Comparison of ENCODE assay signal across 10 mouse cellular contexts in genomic region chr9:40811860-40812259, GRCm38 (mm10). TPM values are rescaled to one million over a fixed set of nuclear protein-coding genes. Genes with fewer than 3 reads are reported as not detected.
DNase-seq lines count a peak whose midpoint lies in the region; ATAC-seq and TF ChIP-seq lines count a peak whose summit lies in the region.
"Had no signal": no experiment of that assay in that cellular context is flagged by ENCODE, and none has a peak within 500 bp of the region (broad histone marks: within the 10 kb centered on the region; RNA-seq: fewer than 3 reads in every experiment).

No protein-coding gene starts in this region.

- H3K36me3 ChIP-seq in kidney, embryonic 15.5 days: peaks cover 23% of the 10 kb centered on the region
- H3K36me3 ChIP-seq in CH12.LX (replicated peaks in 1 of 2; ENCODE audit: control insufficient read depth in 1 of 2, insufficient read depth in 1 of 2, low read length in 1 of 2): peaks cover 6 to 31% of the 10 kb centered on the region in 2 experiments
- H3K36me3 ChIP-seq in limb, embryonic 11.5 days (ENCODE audit: control insufficient read depth, insufficient read depth, low read length): peaks cover 1% of the 10 kb centered on the region; the same call in 1 of the 2 replicates

- peaks cover 16% of the 10 kb centered on the region for H3K4me1 ChIP-seq in kidney, embryonic 15.5 days
- peaks cover 0 to 14% of the 10 kb centered on the region in 2 experiments; a peak in 1 of 4 replicates for H3K4me1 ChIP-seq in CH12.LX (ENCODE audit: control insufficient read depth in 1 of 2, insufficient read depth in 2 of 2)
- H3K4me1 ChIP-seq in limb, embryonic 11.5 days (ENCODE audit: control insufficient read depth, insufficient read depth, low read length): peaks cover 4% of the 10 kb centered on the region; the same call in 1 of the 2 replicates

- in situ Hi-C loops in CH12.LX (cut with MboI; ENCODE audit: low pct_ligation_motif_present, low pct_unique_long_range_greater_than_20kb, low sequenced_read_pairs): loop anchor here (10.0 to 25.0 kb wide), 2 partner anchors 175 to 383 kb away; no protein-coding TSS in a partner anchor

- no peaks in the 10 kb centered on the region for H3K27me3 ChIP-seq in kidney, embryonic 15.5 days
- no peaks in the 10 kb centered on the region for H3K27me3 ChIP-seq in CH12.LX (replicated peaks)
- no peaks in the 10 kb centered on the region for H3K27me3 ChIP-seq in limb, embryonic 11.5 days (ENCODE audit: control insufficient read depth, insufficient read depth, low read length)
- H3K27me3 ChIP-seq: limb, embryonic 15.5 days had no signal

- H3K27ac ChIP-seq in kidney, embryonic 15.5 days: no peak overlapping the region
- no peak overlapping the region for H3K27ac ChIP-seq in CH12.LX (ENCODE audit: insufficient read depth, low read depth)
- no peak overlapping the region for H3K27ac ChIP-seq in limb, embryonic 11.5 days (replicated peaks; ENCODE audit: low read depth, low read length)
- H3K27ac ChIP-seq: forebrain, embryonic 10.5 days; limb, embryonic 15.5 days had no signal

- no peaks in the 10 kb centered on the region for H3K79me2 ChIP-seq in CH12.LX (replicated peaks; ENCODE audit: control insufficient read depth, extremely low read depth, insufficient read depth, poor library complexity, severe bottlenecking)

- no peak overlapping the region for H3K4me2 ChIP-seq in kidney, embryonic 15.5 days
- H3K4me2 ChIP-seq in CH12.LX (ENCODE audit: insufficient read depth, low read depth, poor library complexity, severe bottlenecking): no peak overlapping the region
- no peak overlapping the region for H3K4me2 ChIP-seq in limb, embryonic 11.5 days (ENCODE audit: low read depth, severe bottlenecking)
- H3K4me2 ChIP-seq: limb, embryonic 15.5 days had no signal

- DNase-seq in cerebellum, adult 11 months: peak; percentile 42
- DNase-seq in kidney, postnatal 4 days: peak; percentile 37 to 51
- peak; percentile 49 for DNase-seq in CH12.LX (ENCODE audit: extremely low read depth)
- DNase-seq in limb, embryonic 11.5 days (ENCODE audit: low spot score): peak; percentile 56
- no peak for DNase-seq in right cerebral cortex, postnatal 36 days (ENCODE audit: low spot score in 2 of 2)
- no peak for DNase-seq in urinary bladder, postnatal 4 days (ENCODE audit: low spot score in 2 of 2)

- no peaks in the 10 kb centered on the region for H3K9me3 ChIP-seq in kidney, embryonic 15.5 days (replicated peaks)
- H3K9me3 ChIP-seq in CH12.LX (replicated peaks; ENCODE audit: low read length): no peaks in the 10 kb centered on the region
- no peaks in the 10 kb centered on the region for H3K9me3 ChIP-seq in limb, embryonic 11.5 days (ENCODE audit: control insufficient read depth, low read length)
- H3K9me3 ChIP-seq: forebrain, embryonic 10.5 days; limb, embryonic 15.5 days had no signal

- TF ChIP-seq RAD21 in CH12.LX (IDR thresholded peaks at IDR 0.05; ENCODE audit: low read depth, low read length): peak; percentile 34

- ATAC-seq in cerebellum, adult (ENCODE audit: insufficient number of reproducible peaks, low FRiP score, low TSS enrichment): no peak
- no peak for ATAC-seq in kidney, embryonic 15.5 days (replicated peaks; ENCODE audit: low FRiP score)
- no peak for ATAC-seq in limb, embryonic 11.5 days (ENCODE audit: insufficient number of reproducible peaks, low FRiP score, low TSS enrichment, low read depth)

- no peak for TF ChIP-seq EP300 in CH12.LX (IDR thresholded peaks at IDR 0.05; ENCODE audit: low read length)

- dilution Hi-C loops in CH12.LX (cut with MboI; ENCODE audit: extremely low pct_ligation_motif_present, extremely low pct_unique_long_range_greater_than_20kb, low sequenced_read_pairs): no loop called here

- no peak for TF ChIP-seq POLR2A in CH12.LX (IDR thresholded peaks at IDR 0.05; ENCODE audit: low read depth, low read length)

- no peak overlapping the region for H3K4me3 ChIP-seq in kidney, embryonic 15.5 days (replicated peaks)
- H3K4me3 ChIP-seq in CH12.LX (replicated peaks in 1 of 3; ENCODE audit: low read depth in 2 of 3, low read length in 2 of 3, poor library complexity in 1 of 3): no peak overlapping the region
- no peak overlapping the region for H3K4me3 ChIP-seq in limb, embryonic 11.5 days (ENCODE audit: low read depth, low read length)
- H3K4me3 ChIP-seq: forebrain, embryonic 10.5 days; limb, embryonic 15.5 days had no signal

- H3K9ac ChIP-seq in kidney, embryonic 15.5 days: no peak overlapping the region
- no peak overlapping the region for H3K9ac ChIP-seq in CH12.LX (ENCODE audit: insufficient read depth, low read depth)
- H3K9ac ChIP-seq in limb, embryonic 11.5 days (ENCODE audit: low read length): no peak overlapping the region
- H3K9ac ChIP-seq: limb, embryonic 15.5 days had no signal

- 61% methylated on average over 2 of the region's 2 CpGs for WGBS in kidney, embryonic 15.5 days
- WGBS in limb, embryonic 11.5 days: 61% methylated on average over 2 of the region's 2 CpGs

- peak; percentile 34 to 56; a peak in 3 of 4 replicates for TF ChIP-seq CTCF in CH12.LX (conservative IDR thresholded peaks at IDR 0.05 in 1 of 2, IDR thresholded peaks at IDR 0.05 in 1 of 2; ENCODE audit: low read depth in 2 of 2, low read length in 2 of 2)

TF ChIP-seq in CH12.LX, 34 proteins besides CTCF, POLR2A, EP300 and RAD21:
- TF ChIP-seq ELF1 (IDR thresholded peaks at IDR 0.05; ENCODE audit: low read depth, low read length) (no peak), CHD2 (IDR thresholded peaks at IDR 0.05; ENCODE audit: low read length) (no peak), USF2 (conservative IDR thresholded peaks at IDR 0.05; ENCODE audit: low read depth, low read length) (no peak), TCF12 (IDR thresholded peaks at IDR 0.05; ENCODE audit: low read depth, low read length) (no peak), BHLHE40 (IDR thresholded peaks at IDR 0.05; ENCODE audit: low read depth, low read length) (no peak), SMC3 (IDR thresholded peaks at IDR 0.05; ENCODE audit: low read depth, low read length) (peak; percentile 30), MAX (IDR thresholded peaks at IDR 0.05; ENCODE audit: low read length) (no peak), ZNF384 (IDR thresholded peaks at IDR 0.05; ENCODE audit: low read depth, low read length) (no peak), MYC (IDR thresholded peaks at IDR 0.05; ENCODE audit: low read depth, low read length) (peak; percentile 61; the same call in 1 of the 2 replicates), PAX5 (IDR thresholded peaks at IDR 0.05; ENCODE audit: low read length) (no peak), ETS1 (conservative IDR thresholded peaks at IDR 0.05; ENCODE audit: low read depth, low read length) (no peak), NRF1 (IDR thresholded peaks at IDR 0.05; ENCODE audit: low read depth, low read length) (no peak), E2F4 (IDR thresholded peaks at IDR 0.05; ENCODE audit: insufficient replicate concordance, low read depth, low read length) (no peak), RCOR1 (conservative IDR thresholded peaks at IDR 0.05; ENCODE audit: low read depth, low read length) (no peak), MAZ (IDR thresholded peaks at IDR 0.05; ENCODE audit: low read depth, low read length) (no peak), IRF4 (IDR thresholded peaks at IDR 0.05; ENCODE audit: low read depth, low read length) (no peak), JUN (IDR thresholded peaks at IDR 0.05; ENCODE audit: insufficient read depth, low read depth, low read length) (no peak)
TF ChIP-seq in CH12.LX: peak in this region for 2.

RNA-seq across cellular contexts. Expression of gene Hspa8, which starts 11.1 kb away (rescaled TPM):
- polyA plus RNA-seq in kidney, embryonic 15.5 days (2015; fragmentation: Nextera tagmentation; extraction: Ambion mirVana): 2,873 and 3,000 TPM in 2 replicates
- total RNA-seq in CH12.LX (2012; rRNA removed) (2,915 and 4,984 TPM in 2 replicates), CH12.LX (2014; rRNA removed) (7,143 and 7,761 TPM in 2 replicates)
- polyA plus RNA-seq in CH12.LX (2012; ENCODE audit: insufficient read length, low read depth): 5,629 and 6,462 TPM in 2 replicates
- 3,724 and 3,791 TPM in 2 replicates for polyA plus RNA-seq in limb, embryonic 11.5 days (2014; fragmentation: Nextera tagmentation; extraction: Ambion mirVana)

Comparison
In these comparisons a context has a peak if more than half of its experiments do, and no peak if none do; other contexts are left out.
1. DNase-seq: peak in cerebellum, adult 11 months (single experiment), kidney, postnatal 4 days (2 of 2), CH12.LX (single experiment) and limb, embryonic 11.5 days (single experiment); none in right cerebral cortex, postnatal 36 days (0 of 2) and urinary bladder, postnatal 4 days (0 of 2).